Mouse (Mus musculus): ENCODE data around the gene Aspn. TPM values are rescaled to one million over a fixed set of nuclear protein-coding genes. Genes with fewer than 3 reads are reported as not detected.

Gene Aspn
- polyA plus RNA-seq, 1 experiment from 2014 or later, result 0.28 TPM

DNA sequence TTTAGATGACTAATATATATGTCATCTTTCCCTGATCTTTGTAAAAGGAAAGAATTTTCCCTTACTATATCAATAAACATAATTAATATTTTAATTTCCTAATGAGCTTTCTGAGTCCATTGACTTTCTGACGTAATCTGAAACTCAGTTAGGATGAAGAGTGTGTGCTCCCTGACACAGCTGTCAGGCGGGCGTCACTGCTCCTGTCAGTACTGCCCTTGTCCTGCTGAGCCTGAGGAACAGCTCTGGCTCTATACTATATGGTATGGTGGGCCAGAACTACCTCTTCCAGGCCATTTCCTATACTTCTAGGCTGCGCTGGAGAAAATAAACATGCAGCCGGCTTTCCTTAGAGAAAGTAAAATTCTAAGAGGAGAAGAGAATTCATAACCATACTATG, 10.3 kb downstream of the Aspn start:
- WGBS, result 87% methylated on average over 5 of the region's 5 CpGs
- H3K9me3 ChIP-seq, result no peaks in the 10 kb centered on the region
- no peak overlapping the region for H3K4me2 ChIP-seq (replicated peaks)
- no peak overlapping the region for H3K27ac ChIP-seq
- H3K4me1 ChIP-seq (replicated peaks), result no peaks in the 10 kb centered on the region
- no peak overlapping the region for H3K9ac ChIP-seq (replicated peaks)
- H3K27me3 ChIP-seq, result no peaks in the 10 kb centered on the region
- no peak overlapping the region for H3K4me3 ChIP-seq (replicated peaks)
- no peak for ATAC-seq
- no peaks in the 10 kb centered on the region for H3K36me3 ChIP-seq

DNA sequence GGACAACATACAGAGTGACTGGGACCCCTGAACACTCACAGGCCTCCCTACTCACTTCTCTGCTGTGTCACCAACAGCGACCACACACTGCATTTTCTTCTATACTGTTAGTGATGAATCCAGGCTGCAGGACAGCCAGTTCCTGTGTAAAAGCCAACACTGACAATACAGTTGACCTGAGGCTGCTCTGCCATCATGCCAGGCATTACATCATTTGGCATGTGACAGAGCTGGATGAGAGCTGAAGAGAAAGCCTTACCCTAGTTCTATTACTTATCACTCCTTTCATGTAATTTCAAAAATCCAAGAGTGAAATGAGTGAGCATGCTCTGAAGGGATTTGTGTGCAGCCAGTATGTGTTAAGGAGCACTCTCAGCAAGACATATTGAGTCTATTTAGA, 12.0 kb downstream of the Aspn start:
- 71% methylated on average over 1 of the region's 1 CpGs for WGBS
- Histone ChIP-seq H3K27me3 (no peaks in the 10 kb centered on the region), H3K36me3 (no peaks in the 10 kb centered on the region), H3K9me3 (no peaks in the 10 kb centered on the region), H3K9ac (replicated peaks) (no peak overlapping the region), H3K27ac (no peak overlapping the region), H3K4me3 (replicated peaks) (no peak overlapping the region), H3K4me2 (replicated peaks) (no peak overlapping the region), H3K4me1 (replicated peaks) (no peaks in the 10 kb centered on the region)
- ATAC-seq, result no peak

DNA sequence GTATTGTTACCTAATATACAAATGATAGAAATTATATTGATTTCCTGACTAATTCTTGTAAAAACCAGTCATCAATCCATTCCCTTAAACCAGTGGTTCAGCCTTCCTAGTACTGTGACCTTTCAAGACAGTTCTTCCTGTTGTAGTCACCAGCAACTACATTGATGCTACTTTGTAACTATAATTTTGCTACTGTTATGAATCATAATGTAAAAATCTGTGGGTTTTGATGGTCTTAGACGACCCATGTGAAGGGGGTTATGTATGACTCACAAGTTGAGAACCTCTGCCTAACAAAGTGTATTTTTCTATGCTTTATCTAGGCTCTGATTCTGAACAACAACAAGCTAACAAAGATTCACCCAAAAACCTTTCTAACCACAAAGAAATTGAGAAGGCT, 12.7 kb downstream of the Aspn start:
- H3K4me3 ChIP-seq (replicated peaks), result no peak overlapping the region
- H3K4me2 ChIP-seq (replicated peaks), result no peak overlapping the region
- no peak overlapping the region for H3K27ac ChIP-seq
- no peak for ATAC-seq
- H3K9me3 ChIP-seq, result no peaks in the 10 kb centered on the region
- 79% methylated on average over 1 of the region's 1 CpGs for WGBS
- H3K36me3 ChIP-seq, result no peaks in the 10 kb centered on the region
- no peaks in the 10 kb centered on the region for H3K4me1 ChIP-seq (replicated peaks)
- H3K27me3 ChIP-seq, result no peaks in the 10 kb centered on the region
- H3K9ac ChIP-seq (replicated peaks), result no peak overlapping the region

DNA sequence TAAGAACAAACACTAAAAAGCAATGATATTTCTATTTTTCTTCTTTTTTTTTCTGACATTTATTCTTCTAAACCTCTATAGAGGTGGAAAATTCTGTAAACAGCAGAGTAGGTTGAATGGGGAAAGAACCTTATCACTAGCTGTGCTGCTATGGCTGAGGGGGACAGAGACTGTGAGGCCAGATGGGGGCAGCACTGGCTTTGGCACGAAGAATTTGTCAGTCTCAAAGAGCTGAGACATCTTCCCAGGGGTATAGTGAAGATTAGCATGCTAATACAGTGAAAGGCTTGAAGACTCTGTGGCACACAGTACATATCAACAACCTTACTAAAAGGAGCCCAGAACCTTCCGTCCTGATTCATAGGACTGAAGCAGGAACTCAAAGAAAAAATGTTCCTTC, 14.9 kb downstream of the Aspn start:
- WGBS, result 27% methylated on average over 2 of the region's 2 CpGs
- no peaks in the 10 kb centered on the region for H3K27me3 ChIP-seq
- H3K27ac ChIP-seq, result no peak overlapping the region
- no peaks in the 10 kb centered on the region for H3K4me1 ChIP-seq (replicated peaks)
- ATAC-seq, result no peak
- no peak overlapping the region for H3K9ac ChIP-seq (replicated peaks)
- H3K4me2 ChIP-seq (replicated peaks), result no peak overlapping the region
- no peak overlapping the region for H3K4me3 ChIP-seq (replicated peaks)
- no peaks in the 10 kb centered on the region for H3K36me3 ChIP-seq
- H3K9me3 ChIP-seq, result no peaks in the 10 kb centered on the region

- no peak overlapping the region for H3K4me3 ChIP-seq (replicated peaks)
- no peaks in the 10 kb centered on the region for H3K4me1 ChIP-seq (replicated peaks)
- no peaks in the 10 kb centered on the region for H3K36me3 ChIP-seq
- 72% methylated on average over 2 of the region's 2 CpGs for WGBS
- ATAC-seq, result no peak
- no peak overlapping the region for H3K27ac ChIP-seq
- H3K27me3 ChIP-seq, result no peaks in the 10 kb centered on the region
- H3K9ac ChIP-seq (replicated peaks), result no peak overlapping the region
- no peaks in the 10 kb centered on the region for H3K9me3 ChIP-seq
- H3K4me2 ChIP-seq (replicated peaks), result no peak overlapping the region
These were observed 16.6 kb downstream of the Aspn start for GRCm38 (mm10) chr13:49560886-49561285.

- 82% methylated on average over 1 of the region's 1 CpGs for WGBS
- no peak overlapping the region for H3K4me2 ChIP-seq (replicated peaks)
- no peaks in the 10 kb centered on the region for H3K4me1 ChIP-seq (replicated peaks)
- H3K27ac ChIP-seq, result no peak overlapping the region
- no peak overlapping the region for H3K9ac ChIP-seq (replicated peaks)
- H3K36me3 ChIP-seq, result no peaks in the 10 kb centered on the region
- no peaks in the 10 kb centered on the region for H3K27me3 ChIP-seq
- no peak for ATAC-seq
- no peaks in the 10 kb centered on the region for H3K9me3 ChIP-seq
- H3K4me3 ChIP-seq (replicated peaks), result no peak overlapping the region
These were observed 20.1 kb downstream of the Aspn start for GRCm38 (mm10) chr13:49564347-49564746.

DNA sequence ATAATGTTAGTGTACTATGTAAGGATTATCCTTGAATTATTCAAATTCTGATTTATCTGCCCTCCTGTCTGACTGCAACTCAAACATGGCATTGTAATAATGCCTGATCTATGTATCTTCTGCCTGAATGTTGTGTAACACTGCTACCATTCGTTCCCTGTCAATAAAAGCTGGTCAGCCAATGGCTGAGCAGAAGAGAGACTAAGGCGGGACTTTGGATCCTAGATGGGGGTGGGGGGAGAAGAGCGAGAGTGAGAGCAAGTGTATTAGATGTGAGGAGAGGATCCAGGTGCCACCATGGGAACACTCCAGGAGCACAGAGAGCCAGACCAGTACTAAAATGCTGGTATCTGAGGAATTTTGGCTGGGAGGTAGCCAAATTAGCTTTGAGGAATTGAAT, 26.1 kb downstream of the Aspn start:
- H3K27me3 ChIP-seq, result no peaks in the 10 kb centered on the region
- H3K9me3 ChIP-seq, result no peaks in the 10 kb centered on the region
- no peak overlapping the region for H3K4me2 ChIP-seq (replicated peaks)
- ATAC-seq, result no peak
- WGBS, result 67% methylated on average over 3 of the region's 3 CpGs
- no peak overlapping the region for H3K27ac ChIP-seq
- H3K36me3 ChIP-seq, result no peaks in the 10 kb centered on the region
- no peak overlapping the region for H3K9ac ChIP-seq (replicated peaks)
- no peak overlapping the region for H3K4me3 ChIP-seq (replicated peaks)
- no peaks in the 10 kb centered on the region for H3K4me1 ChIP-seq (replicated peaks)

DNA sequence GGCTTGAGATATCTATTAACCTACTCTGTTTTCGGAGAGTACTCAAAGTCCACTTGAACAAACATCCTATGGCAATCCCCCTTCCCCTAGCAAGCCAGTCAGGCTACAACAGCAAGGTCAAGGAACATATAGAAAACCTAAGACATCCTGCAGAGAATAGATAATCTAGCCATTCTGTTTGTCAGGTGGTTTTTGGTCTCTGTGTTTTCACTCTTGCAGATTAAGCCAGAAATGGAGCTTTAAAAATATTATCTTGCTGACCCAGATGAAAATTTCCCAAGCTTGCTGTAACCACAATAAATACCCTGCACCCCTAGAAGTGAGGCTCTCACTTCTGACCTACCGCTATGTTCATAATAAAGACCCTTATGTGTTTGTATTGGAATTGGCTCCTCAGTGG, 27.2 kb downstream of the Aspn start:
- WGBS, result 87% methylated on average over 2 of the region's 2 CpGs
- H3K9me3 ChIP-seq, result no peaks in the 10 kb centered on the region
- H3K9ac ChIP-seq (replicated peaks), result no peak overlapping the region
- H3K4me2 ChIP-seq (replicated peaks), result no peak overlapping the region
- no peaks in the 10 kb centered on the region for H3K4me1 ChIP-seq (replicated peaks)
- no peaks in the 10 kb centered on the region for H3K27me3 ChIP-seq
- no peaks in the 10 kb centered on the region for H3K36me3 ChIP-seq
- no peak overlapping the region for H3K4me3 ChIP-seq (replicated peaks)
- no peak overlapping the region for H3K27ac ChIP-seq
- ATAC-seq, result no peak

GRCm38 (mm10) chr13:49581541-49582530, 37.6 kb downstream of the Aspn start, which contains the start of gene Omd:
Gene Omd, plus strand, starts transcription at chr13:49582462.
- no peaks in the 10 kb centered on the region for H3K36me3 ChIP-seq
- H3K27me3 ChIP-seq, result no peaks in the 10 kb centered on the region
- H3K4me2 ChIP-seq (replicated peaks), result no peak within 1 kb of the TSS
- no peak for ATAC-seq
- H3K4me3 ChIP-seq (replicated peaks), result no peak within 1 kb of the TSS
- WGBS, result 84% methylated on average over 8 of the region's 8 CpGs
- no peaks in the 10 kb centered on the region for H3K4me1 ChIP-seq (replicated peaks)
- H3K9me3 ChIP-seq, result no peaks in the 10 kb centered on the region
- H3K9ac ChIP-seq (replicated peaks), result no peak within 1 kb of the TSS
- H3K27ac ChIP-seq, result no peak within 1 kb of the TSS

DNA sequence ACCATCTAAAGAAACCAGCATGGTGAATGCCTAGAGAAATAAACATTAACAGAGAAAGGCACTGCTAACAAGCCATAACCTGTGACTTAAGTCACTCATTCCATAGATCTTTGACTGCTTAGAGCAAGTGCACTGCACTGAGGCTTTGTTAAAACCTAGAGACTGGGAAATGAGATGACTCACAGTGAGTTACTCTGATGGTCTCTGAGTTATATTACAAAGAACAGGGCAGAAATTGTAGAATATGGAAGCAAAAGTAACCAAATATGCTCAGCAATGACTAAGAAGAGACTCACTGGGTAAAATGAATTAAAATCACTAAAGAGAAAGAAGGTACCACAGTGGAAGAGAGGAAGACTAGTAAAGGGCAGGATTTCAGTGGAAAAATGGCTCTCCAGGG, 39.6 kb downstream of the Aspn start:
- no peaks in the 10 kb centered on the region for H3K36me3 ChIP-seq
- no peaks in the 10 kb centered on the region for H3K4me1 ChIP-seq (replicated peaks)
- no peak for ATAC-seq
- H3K27ac ChIP-seq, result no peak overlapping the region
- H3K9ac ChIP-seq (replicated peaks), result no peak overlapping the region
- H3K4me3 ChIP-seq (replicated peaks), result no peak overlapping the region
- no peaks in the 10 kb centered on the region for H3K27me3 ChIP-seq
- H3K9me3 ChIP-seq, result no peaks in the 10 kb centered on the region
- H3K4me2 ChIP-seq (replicated peaks), result no peak overlapping the region

GRCm38 (mm10) chr13:49584307-49585005, 40.2 kb downstream of the Aspn start:
- H3K36me3 ChIP-seq, result no peaks in the 10 kb centered on the region
- no peak overlapping the region for H3K27ac ChIP-seq
- no peak overlapping the region for H3K9ac ChIP-seq (replicated peaks)
- H3K4me3 ChIP-seq (replicated peaks), result no peak overlapping the region
- H3K4me2 ChIP-seq (replicated peaks), result no peak overlapping the region
- no peaks in the 10 kb centered on the region for H3K9me3 ChIP-seq
- H3K27me3 ChIP-seq, result no peaks in the 10 kb centered on the region
- H3K4me1 ChIP-seq (replicated peaks), result no peaks in the 10 kb centered on the region
- 79% methylated on average over 8 of the region's 8 CpGs for WGBS
- no peak for ATAC-seq

DNA sequence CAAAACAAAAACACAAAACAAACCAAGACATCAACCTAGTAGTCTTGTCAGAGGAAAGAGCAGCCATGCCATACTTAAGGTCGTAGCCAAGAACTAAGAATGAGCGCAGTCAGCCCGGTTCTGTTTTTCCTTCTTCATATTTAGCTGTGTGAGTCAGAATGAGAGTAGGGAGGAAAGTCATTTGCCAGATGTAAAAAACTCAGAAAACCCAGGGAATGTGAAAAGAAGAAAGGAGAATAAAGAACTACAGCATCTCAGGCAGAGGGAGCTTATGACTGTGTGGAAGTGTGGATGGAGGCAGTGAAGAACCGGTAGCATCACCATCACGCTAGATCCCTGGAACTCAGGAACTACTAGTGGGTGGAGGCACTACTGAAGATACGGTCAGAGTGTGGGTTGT, 41.8 kb downstream of the Aspn start:
- no peaks in the 10 kb centered on the region for H3K4me1 ChIP-seq (replicated peaks)
- no peaks in the 10 kb centered on the region for H3K36me3 ChIP-seq
- 97% methylated on average over 6 of the region's 6 CpGs for WGBS
- H3K9me3 ChIP-seq, result no peaks in the 10 kb centered on the region
- H3K4me2 ChIP-seq (replicated peaks), result no peak overlapping the region
- H3K9ac ChIP-seq (replicated peaks), result no peak overlapping the region
- no peaks in the 10 kb centered on the region for H3K27me3 ChIP-seq
- ATAC-seq, result no peak
- H3K27ac ChIP-seq, result no peak overlapping the region
- H3K4me3 ChIP-seq (replicated peaks), result no peak overlapping the region
